Mouse (Mus musculus) thymus, adult 18-20 months (tissue): ENCODE measurements around the gene Asic2.

ENCODE experiments used
- DNase-seq, 2 experiments: peaks; one replicate each; pipeline ENCODE4 v3.0.0; 2022; ENCODE audit warnings: mixed read lengths in 2 of 2

The Asic2 gene

GRCm38 (mm10) chr11:80886365-80886764 lies 1081.9 kb downstream of the Asic2 start:
- DNase-seq: no peak

DNA sequence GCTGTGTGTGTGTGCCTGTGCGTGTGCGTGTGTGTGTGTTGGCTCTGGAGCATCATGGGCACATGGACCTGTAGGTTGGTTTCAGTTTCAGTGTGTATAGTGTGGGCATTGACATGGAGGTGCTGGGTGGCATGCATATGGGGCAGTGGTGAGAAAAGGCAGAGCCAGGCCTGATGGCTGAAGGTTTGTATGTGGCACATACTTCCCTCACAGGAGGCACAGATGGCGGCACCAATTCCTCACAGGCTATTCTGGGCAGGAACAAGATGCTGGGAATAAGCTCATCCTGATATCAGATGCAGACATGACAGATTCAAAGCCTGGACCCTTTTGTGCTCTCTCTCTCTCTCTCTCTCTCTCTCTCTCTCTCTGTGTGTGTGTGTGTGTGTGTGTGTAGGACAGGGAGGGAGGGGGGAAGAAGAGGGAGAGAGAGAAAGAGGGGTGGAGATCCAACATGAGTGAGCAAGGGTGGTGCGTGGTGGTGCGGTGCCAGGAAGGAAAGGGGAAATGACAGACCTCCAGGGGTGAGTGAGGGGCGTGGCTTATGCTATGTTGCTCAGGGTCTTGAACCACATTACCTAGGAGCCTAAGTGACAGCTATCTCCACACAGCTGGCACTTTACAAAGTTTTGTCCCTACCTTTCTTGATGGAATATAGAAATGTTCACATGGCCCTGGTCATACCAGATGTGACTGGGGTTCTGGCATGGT lies 1083.6 kb downstream of the Asic2 start:
- no peak for DNase-seq

- DNase-seq: no peak
These were observed 1085.9 kb downstream of the Asic2 start for GRCm38 (mm10) chr11:80882229-80882810.

DNA sequence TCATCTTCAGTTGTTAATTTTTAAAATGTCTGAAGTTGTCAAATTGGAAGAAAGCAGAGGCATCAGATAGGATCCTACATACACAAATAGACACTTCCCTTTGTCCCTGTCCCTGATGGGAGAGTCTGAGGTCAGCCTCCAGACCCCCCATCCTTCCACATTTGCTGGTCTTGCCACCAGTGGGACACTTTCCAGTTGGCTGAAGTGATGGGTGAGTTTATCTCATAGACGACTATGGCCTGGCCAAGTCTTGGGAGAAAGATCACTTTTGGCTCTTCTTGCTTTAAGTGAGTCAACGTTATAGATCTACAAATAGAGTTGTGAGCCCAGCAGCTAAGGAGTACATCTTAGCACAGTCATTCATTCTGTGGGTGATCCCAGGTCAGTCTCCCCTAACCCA lies 1090.2 kb downstream of the Asic2 start:
- no peak for DNase-seq

- no peak for DNase-seq
These were observed 1091.1 kb downstream of the Asic2 start for GRCm38 (mm10) chr11:80877131-80877651.

DNA sequence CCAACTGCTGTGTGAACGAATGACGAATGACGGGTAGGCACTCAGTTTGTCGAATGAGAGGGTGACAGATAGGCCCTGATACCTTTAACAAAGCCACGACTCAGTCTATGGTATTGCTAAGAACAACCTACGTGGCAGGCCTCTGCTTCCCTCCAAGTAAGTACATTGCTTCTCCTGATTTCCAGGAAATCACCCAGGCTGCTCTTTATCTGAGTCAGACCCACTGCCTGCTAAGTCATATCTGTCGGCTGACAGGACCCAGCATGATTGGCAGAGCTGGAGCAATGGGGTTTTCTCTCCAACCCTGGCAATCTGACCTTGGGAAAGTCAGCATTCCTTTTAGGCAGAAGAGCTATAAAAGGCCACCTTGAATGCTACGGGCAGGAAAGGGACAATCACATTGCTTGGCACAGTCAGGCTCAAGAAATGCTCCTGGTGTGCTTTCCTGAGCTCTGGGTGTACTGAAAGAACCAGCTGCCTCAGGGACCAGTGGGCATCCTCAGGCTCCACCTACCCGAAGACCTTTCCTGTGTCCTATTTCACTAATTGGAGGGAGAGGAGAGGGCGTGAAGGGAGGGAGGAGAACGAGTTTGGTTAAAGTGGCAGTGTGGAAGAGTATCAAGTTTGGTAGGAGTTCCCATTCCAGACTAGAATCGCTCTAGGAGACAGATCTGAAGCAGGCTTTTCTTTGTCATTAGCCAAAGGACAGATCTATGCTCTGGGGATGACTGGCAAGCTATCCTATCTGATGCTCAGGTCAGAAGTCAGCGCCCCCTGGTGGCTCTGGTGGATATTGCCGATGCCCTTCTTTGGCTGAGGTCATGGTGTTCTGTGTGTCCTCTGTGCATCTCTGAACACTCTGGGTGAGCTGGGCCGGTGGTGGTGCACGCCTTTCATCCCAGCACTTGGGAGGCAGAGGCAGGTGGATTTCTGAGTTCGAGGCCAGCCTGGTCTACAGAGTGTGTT lies 1095.5 kb downstream of the Asic2 start:
- peak; percentile 11 to 14 for DNase-seq

DNA sequence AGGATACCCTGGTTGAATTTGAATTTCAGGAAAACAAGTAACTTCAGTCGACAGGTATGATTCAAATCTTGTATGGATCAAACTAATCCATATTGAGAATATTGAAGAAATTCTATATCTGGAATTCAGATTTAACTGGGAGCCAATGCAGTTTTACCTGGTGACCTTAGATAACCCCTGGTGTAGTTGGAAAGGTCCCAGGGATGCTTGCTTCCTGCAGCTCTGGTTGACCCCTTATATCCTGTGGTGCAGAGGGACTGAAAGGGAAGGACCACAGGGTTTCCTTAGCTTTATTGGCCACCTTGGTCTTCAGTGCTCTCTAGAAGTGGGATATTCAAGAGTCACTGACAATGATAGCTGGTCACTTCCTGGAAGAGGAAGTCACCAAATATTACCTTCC lies 1100.2 kb downstream of the Asic2 start:
- DNase-seq: no peak

DNA sequence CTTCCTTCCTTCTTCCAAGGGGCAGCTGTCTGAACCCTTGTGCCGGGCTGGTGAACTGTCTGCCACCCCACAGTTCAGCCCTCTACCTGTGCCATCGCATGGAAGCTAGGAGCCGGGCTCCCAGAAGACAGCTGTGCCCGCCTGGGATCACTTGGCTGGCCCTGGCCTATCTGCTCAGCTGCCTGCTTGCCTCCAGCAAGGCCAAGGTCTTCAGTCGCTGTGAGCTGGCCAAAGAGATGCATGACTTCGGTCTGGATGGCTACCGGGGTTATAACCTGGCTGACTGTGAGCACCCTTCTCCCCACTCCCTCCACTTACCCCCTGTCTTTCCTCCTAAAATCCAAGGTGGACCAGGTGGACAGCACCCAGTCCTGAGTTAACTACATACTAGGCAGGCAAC lies 1105.3 kb downstream of the Asic2 start:
- no peak for DNase-seq

DNA sequence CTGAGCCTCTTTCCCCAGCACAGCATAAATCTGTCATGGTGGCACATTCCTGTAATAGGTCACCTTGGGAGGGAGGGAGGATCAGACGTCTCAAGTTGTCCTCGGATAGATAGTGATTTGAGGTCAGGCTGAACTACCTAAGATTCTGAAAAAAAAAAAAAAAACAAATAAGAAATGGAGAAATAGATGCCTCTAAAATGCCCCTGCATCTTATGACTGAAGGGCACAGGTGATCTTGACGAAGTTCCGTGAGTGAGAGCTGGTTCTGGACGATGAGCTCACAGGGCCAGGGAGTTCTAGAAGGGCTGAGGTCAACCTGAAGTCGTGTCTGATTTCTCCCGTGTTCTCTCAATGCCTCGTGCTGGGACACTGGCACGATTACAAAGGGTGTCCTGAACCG lies 1110.2 kb downstream of the Asic2 start, which contains the start of gene Spaca3:
Gene Spaca3, plus strand, starts transcription at position 301 of the 400 bp plus-strand sequence.
- DNase-seq: no peak

DNA sequence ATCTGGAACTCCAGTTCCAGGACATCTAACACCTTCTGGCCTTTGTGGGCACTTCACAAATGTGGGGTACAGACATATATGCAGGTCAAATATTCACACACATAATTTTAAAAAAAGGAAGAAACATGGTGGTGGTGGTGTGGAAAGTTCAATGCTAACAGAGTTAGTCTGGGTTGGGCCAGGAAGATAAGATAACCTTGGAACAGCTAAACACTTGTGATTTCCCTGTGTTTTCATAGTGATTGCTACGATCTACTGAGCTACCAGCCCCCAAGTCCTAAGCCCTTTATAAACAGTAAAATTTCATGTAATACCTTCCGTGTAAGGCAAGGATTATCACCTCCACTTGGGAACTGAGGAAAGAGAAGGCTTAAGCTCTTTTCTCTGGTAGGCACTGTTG lies 1111.4 kb downstream of the Asic2 start:
- no peak for DNase-seq

DNA sequence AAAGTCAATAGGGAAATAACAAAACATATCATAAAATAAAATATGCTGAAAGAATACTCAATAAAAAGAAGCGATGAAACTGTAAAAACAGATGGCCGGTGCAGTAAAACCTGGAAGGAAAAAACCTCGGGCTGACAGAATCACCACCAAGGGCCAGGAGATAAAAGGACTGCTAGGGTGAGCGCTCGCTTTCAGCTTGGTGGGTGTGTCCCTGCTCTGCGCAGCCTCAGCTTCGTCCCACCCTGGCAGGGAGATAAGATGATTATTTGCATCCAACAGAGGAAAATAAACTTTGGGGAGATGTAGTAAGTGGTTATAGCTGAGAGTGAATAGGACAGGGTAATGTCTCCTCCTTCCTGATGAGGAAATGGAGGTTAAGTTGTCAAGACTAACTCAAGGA lies 1113.3 kb downstream of the Asic2 start:
- DNase-seq: no peak

GRCm38 (mm10) chr11:80854430-80854829 lies 1113.8 kb downstream of the Asic2 start:
- DNase-seq: no peak

GRCm38 (mm10) chr11:80853014-80853413 lies 1115.2 kb downstream of the Asic2 start:
- DNase-seq: no peak

GRCm38 (mm10) chr11:80851859-80852258 lies 1116.4 kb downstream of the Asic2 start:
- DNase-seq: no peak

DNA sequence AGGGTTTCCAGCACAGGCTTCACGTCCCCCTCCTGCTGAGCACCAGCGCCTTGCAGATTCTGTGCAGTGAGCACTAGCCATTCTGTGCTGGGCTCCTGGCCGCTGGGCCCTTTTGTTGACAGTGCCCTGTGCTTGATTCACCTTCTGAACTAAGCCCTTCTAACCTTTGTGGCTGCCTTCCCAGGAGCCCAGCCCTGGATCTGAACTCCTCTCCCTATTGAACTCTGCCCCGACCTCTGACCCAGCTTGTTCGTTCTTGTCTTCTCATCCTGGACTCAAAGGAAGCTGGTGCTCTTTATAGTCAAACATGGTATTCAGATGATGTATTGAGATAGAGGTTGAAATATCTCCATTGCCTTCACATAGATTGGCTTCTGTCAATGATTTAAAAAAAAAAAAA lies 1120.1 kb downstream of the Asic2 start:
- no peak for DNase-seq

- DNase-seq: no peak
These were observed 1122.1 kb downstream of the Asic2 start for GRCm38 (mm10) chr11:80846115-80846514.

DNA sequence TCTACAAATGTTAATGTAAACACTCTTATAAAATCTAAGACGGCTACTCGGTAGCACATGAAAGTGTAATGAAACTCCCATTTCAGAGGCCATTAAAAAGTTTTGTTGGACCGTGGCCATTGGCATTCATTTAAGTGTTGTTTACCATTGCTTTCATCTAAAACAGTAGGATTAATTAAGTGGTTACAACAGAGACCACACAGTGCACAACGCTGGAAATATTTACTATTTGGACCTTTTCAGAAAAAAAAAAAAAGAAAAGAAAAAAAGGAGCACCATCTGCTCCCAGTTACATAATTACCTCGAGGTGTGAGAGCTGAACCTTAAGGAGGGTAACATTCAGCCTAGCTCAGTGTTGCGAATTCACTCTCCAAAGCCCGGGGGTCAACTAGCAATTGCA lies 1122.8 kb downstream of the Asic2 start:
- no peak for DNase-seq

GRCm38 (mm10) chr11:80843435-80843834 lies 1124.8 kb downstream of the Asic2 start:
- DNase-seq: no peak

DNA sequence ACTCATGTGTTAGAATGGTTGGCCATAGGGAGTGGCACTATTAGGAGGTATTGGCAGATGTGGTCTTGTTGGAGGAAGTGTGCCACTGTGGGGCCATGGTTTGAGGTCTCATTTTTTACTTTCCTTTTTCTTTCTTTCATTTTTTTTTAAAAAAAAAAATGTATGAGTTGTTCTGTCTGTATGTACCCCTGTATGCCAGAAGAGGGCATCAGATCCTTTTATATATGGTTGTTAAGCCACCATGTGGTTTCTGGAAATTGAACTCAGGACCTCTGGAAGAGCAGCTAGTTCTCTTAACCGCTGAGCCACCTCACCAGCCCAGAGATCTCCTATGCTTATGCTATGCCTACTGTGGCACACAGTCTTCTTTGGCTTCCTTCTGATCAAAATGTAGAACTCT lies 1129.5 kb downstream of the Asic2 start:
- DNase-seq: no peak

GRCm38 (mm10) chr11:80835841-80836240 lies 1132.4 kb downstream of the Asic2 start:
- no peak for DNase-seq

- no peak for DNase-seq
These were observed 1132.9 kb downstream of the Asic2 start for GRCm38 (mm10) chr11:80835395-80835794.
